Mouse (Mus musculus) embryo, embryonic 10.5 days (tissue): ENCODE measurements around the gene Tmem47.

Source experiments
- DNase-seq: peaks from one replicate; pipeline ENCODE4 v3.0.0-alpha.2; 2015; ENCODE audit warnings: low spot score

Tmem47 gene

GRCm38 (mm10) chrX:81070210-81070803, at the start of gene Tmem47:
Gene Tmem47 (plus strand): TSS chrX:81070698.
- DNase-seq: peak; percentile 87

GRCm38 (mm10) chrX:81070804-81071461, 435 bp downstream of the Tmem47 start:
- DNase-seq: peak; percentile 33

GRCm38 (mm10) chrX:81071746-81072640, 1.5 kb downstream of the Tmem47 start:
- peak; percentile 56 for DNase-seq

GRCm38 (mm10) chrX:81072651-81073050, 2.2 kb downstream of the Tmem47 start:
- no peak for DNase-seq

- DNase-seq: peak; percentile 19
These were observed 3.3 kb downstream of the Tmem47 start for GRCm38 (mm10) chrX:81073834-81074233.

GRCm38 (mm10) chrX:81078522-81078921, 8.0 kb downstream of the Tmem47 start:
- DNase-seq: no peak

- no peak for DNase-seq
These were observed 10.5 kb downstream of the Tmem47 start for GRCm38 (mm10) chrX:81080996-81081395.

- peak; percentile 72 for DNase-seq
These were observed 14.7 kb downstream of the Tmem47 start for GRCm38 (mm10) chrX:81085025-81085752.

GRCm38 (mm10) chrX:81147416-81147815, 76.9 kb downstream of the Tmem47 start:
- DNase-seq: no peak
